Mouse (Mus musculus) stomach, postnatal 0 days (tissue): ENCODE data around the gene Il1r1. TPM values are rescaled to one million over a fixed set of nuclear protein-coding genes. Genes with fewer than 3 reads are reported as not detected.

ENCODE experiments used
- ATAC-seq: fragments of 200-750 bp; cut with Nextera tagmentation; 2 replicates; pipeline ENCODE4 v1.8.0; 2017; ENCODE audit not compliant: low FRiP score, low TSS enrichment
- DNase-seq: peaks from one replicate; pipeline ENCODE4 v3.0.0-alpha.2; 2016; ENCODE audit warnings: low spot score
- H3K27ac ChIP-seq: fragments of 300-500 bp; sonication (generic); replicated peaks from 2 replicates; pipeline ENCODE4 v1.5.1; 2014; ENCODE audit warnings: mild to moderate bottlenecking, control low read depth
- H3K27me3 ChIP-seq: fragments of 300-500 bp; sonication (generic); 2 replicates; pipeline ENCODE4 v1.6.1; 2014; ENCODE audit warnings: low read length; ENCODE audit not compliant: control insufficient read depth, insufficient read depth
- H3K36me3 ChIP-seq: fragments of 300-500 bp; sonication (generic); 2 replicates; pipeline ENCODE4 v1.6.1; 2014; ENCODE audit warnings: low read length, mixed read lengths; ENCODE audit not compliant: control insufficient read depth, insufficient read depth
- H3K4me1 ChIP-seq: fragments of 300-500 bp; sonication (generic); replicated peaks from 2 replicates; pipeline ENCODE4 v1.6.1; 2014; ENCODE audit warnings: antibody characterized with exemption; ENCODE audit not compliant: control insufficient read depth, insufficient read depth
- H3K4me2 ChIP-seq: fragments of 300-500 bp; sonication (generic); replicated peaks from 2 replicates; pipeline ENCODE4 v1.6.1; 2014; ENCODE audit warnings: low read depth, mild to moderate bottlenecking, control low read depth, moderate library complexity
- H3K4me3 ChIP-seq: fragments of 300-500 bp; sonication (generic); 2 replicates; pipeline ENCODE4 v1.5.1; 2014; ENCODE audit warnings: low read depth, low read length, control low read depth
- H3K9ac ChIP-seq: fragments of 300-500 bp; sonication (generic); 2 replicates; pipeline ENCODE4 v1.6.1; 2014; ENCODE audit warnings: mild to moderate bottlenecking, low read length, control low read depth, mixed read lengths
- H3K9me3 ChIP-seq: fragments of 300-500 bp; sonication (generic); 2 replicates; pipeline ENCODE4 v1.6.1; 2016; ENCODE audit warnings: low read length; ENCODE audit not compliant: control insufficient read depth
- CTCF ChIP-seq: IDR thresholded peaks from 2 replicates; pipeline ENCODE4 v1.5.1; 2016; ENCODE audit warnings: antibody characterized with exemption, low read depth, mild to moderate bottlenecking, moderate library complexity
- EP300 ChIP-seq: optimal IDR thresholded peaks from 2 replicates; pipeline ENCODE3; 2016; ENCODE audit warnings: antibody characterized with exemption
- WGBS: fragments of 180-500 bp; shearing (Covaris S2); extraction: QIAGEN DNeasy Blood & Tissue Kit; methylation state at CpG from one replicate; pipeline ENCODE4 v1.1.7; 2014; 5-methylcytosine and 5-hydroxymethylcytosine counted together
- polyA plus RNA-seq: library from polyadenylated mRNA; unstranded; fragments of >200 nt; fragmentation: Nextera tagmentation; extraction: Ambion mirVana; gene quantifications from 2 replicates; pipeline ENCODE4 v1.2.1, GENCODE M21; 2015

The Il1r1 gene
- polyA plus RNA-seq, 1 experiment from 2014 or later, result 7.3 TPM

- H3K4me3 ChIP-seq, result no peak overlapping the region
- ATAC-seq, result no peak
- 79% methylated on average over 3 of the region's 3 CpGs for WGBS
- no peak for DNase-seq
- no peaks in the 10 kb centered on the region; the same call in 1 of the 2 replicates for H3K36me3 ChIP-seq
- no peaks in the 10 kb centered on the region for H3K27me3 ChIP-seq
- H3K27ac ChIP-seq, result no peak overlapping the region
- H3K9me3 ChIP-seq, result no peaks in the 10 kb centered on the region
- no peak overlapping the region for H3K9ac ChIP-seq
- no peaks in the 10 kb centered on the region for H3K4me1 ChIP-seq
- TF ChIP-seq CTCF (no peak), EP300 (no peak)
- no peak overlapping the region for H3K4me2 ChIP-seq
These were observed 57.5 kb downstream of the Il1r1 start for GRCm38 (mm10) chr1:40282394-40282793.

DNA sequence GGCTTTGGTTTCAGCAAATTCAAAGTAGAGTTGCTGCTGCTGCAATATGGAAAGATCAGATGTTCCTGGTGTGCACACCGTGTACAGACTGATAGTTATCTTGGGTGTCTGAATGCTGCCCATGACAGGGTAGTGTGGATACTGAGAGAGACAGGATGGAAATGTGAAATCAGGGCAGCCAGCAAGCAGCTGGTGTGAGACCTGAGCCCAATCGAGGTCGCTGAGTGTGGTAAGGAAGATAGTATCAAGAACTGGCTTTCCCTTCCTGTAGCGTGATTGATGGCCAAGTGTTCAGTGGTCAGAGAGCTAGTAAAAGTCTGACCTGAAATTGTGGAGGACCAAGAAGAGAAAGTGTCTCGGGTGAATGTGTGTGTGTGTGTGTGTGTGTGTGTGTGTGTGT lies 59.1 kb downstream of the Il1r1 start:
- Histone ChIP-seq H3K4me3 (no peak overlapping the region), H3K9me3 (no peaks in the 10 kb centered on the region), H3K27ac (no peak overlapping the region), H3K4me1 (no peaks in the 10 kb centered on the region), H3K27me3 (no peaks in the 10 kb centered on the region), H3K4me2 (no peak overlapping the region), H3K36me3 (no peaks in the 10 kb centered on the region; the same call in 1 of the 2 replicates), H3K9ac (no peak overlapping the region)
- 62% methylated on average over 5 of the region's 5 CpGs for WGBS
- ATAC-seq, result no peak
- no peak for TF ChIP-seq CTCF
- TF ChIP-seq EP300, result no peak
- DNase-seq, result no peak

DNA sequence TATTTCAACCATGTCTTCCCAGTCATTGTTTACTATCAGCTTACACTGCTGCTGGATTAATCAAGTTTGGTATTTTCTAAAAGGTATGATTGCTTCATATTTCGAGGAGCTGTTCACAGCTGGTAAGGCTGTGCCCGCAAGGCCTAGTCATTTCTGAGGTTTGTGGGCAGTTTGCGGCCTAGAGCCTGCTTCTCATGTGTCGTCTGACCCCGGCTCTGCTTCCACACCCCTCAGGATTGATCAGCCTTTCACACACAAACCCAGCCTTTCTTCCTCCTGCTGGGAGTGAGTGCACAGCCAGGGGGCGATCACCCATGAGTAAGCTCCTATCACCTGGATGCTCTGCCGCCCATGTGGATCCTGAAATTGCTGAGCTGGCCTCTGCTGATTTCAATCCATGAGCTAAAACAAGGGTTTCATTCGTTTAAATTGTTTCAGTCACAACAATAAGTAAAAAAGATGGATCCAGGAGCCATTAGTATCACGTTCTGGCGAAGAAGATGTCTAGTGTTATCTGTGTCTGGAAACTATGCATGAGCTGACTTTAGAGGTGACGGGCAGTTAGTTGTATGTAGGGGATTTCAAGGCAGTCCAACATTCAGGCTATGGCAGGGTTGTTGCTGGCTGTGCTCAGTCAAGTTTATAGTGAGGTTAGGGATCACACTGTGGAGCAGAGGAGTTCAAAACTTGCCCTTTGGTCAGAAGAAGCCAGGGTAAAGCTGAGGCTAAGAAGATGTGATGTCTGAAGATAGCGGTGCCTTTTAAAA lies 65.8 kb downstream of the Il1r1 start:
- Histone ChIP-seq H3K27me3 (no peaks in the 10 kb centered on the region), H3K27ac (no peak overlapping the region), H3K9ac (no peak overlapping the region), H3K4me1 (no peaks in the 10 kb centered on the region), H3K36me3 (no peaks in the 10 kb centered on the region; the same call in 1 of the 2 replicates), H3K4me3 (no peak overlapping the region), H3K9me3 (no peaks in the 10 kb centered on the region), H3K4me2 (no peak overlapping the region)
- 84% methylated on average over 12 of the region's 12 CpGs for WGBS
- TF ChIP-seq EP300 (no peak), CTCF (peak; percentile 37)
- DNase-seq, result no peak
- ATAC-seq, result no peak

DNA sequence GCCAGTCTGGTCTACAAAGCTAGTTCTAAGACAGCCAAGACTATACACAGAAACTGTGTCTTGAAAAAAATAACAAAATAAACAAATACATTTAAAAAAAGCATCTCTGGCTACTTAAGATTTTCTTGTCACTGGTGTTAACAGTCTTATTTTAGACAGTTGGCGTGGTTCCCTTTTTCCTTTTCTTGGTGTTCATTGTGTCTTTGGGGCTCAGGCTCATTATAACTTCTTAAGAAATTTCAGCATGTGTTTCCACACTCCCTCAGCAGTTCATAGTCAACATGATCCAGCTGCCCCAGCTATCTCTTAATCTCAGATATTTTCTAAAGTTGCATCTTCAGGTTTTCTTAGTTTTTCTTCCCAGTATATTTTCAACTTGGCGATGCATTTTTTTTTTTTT lies 67.4 kb downstream of the Il1r1 start:
- Histone ChIP-seq H3K27ac (no peak overlapping the region), H3K4me3 (no peak overlapping the region), H3K9ac (no peak overlapping the region), H3K4me2 (no peak overlapping the region), H3K9me3 (no peaks in the 10 kb centered on the region), H3K36me3 (no peaks in the 10 kb centered on the region; the same call in 1 of the 2 replicates), H3K4me1 (no peaks in the 10 kb centered on the region), H3K27me3 (no peaks in the 10 kb centered on the region)
- DNase-seq, result no peak
- TF ChIP-seq EP300 (no peak), CTCF (no peak)
- ATAC-seq, result no peak
- WGBS, result 97% methylated on average over 2 of the region's 2 CpGs

DNA sequence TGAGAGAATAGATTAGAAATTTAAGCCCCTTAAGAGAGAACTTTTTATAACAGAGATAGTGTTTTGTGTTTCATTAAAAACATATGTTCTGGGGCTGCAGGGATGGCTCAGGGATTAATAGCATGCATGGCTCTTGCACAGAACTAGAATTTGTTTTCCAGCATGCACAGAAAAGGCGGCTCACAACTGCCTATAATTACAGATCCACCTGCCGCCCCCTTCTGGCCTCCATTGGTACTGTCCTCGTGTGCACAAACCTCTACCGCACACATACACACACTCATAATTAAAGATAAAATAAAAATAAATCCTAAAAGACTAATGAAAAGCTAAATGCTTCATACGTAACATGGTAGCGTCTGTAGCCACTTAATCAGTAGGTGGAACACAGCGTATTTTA lies 69.0 kb downstream of the Il1r1 start:
- no peak overlapping the region for H3K9ac ChIP-seq
- WGBS, result 95% methylated on average over 7 of the region's 7 CpGs
- H3K27ac ChIP-seq, result no peak overlapping the region
- H3K4me1 ChIP-seq, result no peaks in the 10 kb centered on the region
- TF ChIP-seq CTCF (peak; percentile 51), EP300 (no peak)
- H3K27me3 ChIP-seq, result no peaks in the 10 kb centered on the region
- peaks cover 5% of the 10 kb centered on the region; the same call in 1 of the 2 replicates for H3K36me3 ChIP-seq
- no peak for ATAC-seq
- no peaks in the 10 kb centered on the region for H3K9me3 ChIP-seq
- no peak overlapping the region for H3K4me3 ChIP-seq
- no peak overlapping the region for H3K4me2 ChIP-seq
- no peak for DNase-seq

DNA sequence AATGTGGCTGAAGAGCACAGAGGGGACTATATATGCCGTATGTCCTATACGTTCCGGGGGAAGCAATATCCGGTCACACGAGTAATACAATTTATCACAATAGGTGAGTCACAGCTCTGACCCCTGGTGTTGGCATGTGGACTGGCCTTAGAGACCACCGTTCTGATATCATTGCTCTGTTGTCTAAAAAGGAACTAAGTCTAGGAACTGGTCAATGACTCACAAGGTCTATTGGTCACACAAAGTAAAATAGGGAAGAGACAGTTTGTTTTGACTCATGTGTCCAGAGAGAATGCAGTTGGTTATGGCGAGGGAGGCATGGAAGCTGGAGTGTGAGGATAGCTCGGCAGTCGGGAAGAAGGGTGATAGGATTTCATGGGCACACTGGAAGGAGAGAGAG lies 69.9 kb downstream of the Il1r1 start:
- Histone ChIP-seq H3K4me3 (no peak overlapping the region), H3K4me1 (no peaks in the 10 kb centered on the region), H3K27me3 (no peaks in the 10 kb centered on the region), H3K9me3 (no peaks in the 10 kb centered on the region), H3K9ac (no peak overlapping the region), H3K4me2 (no peak overlapping the region), H3K36me3 (peaks cover 7% of the 10 kb centered on the region; the same call in 1 of the 2 replicates), H3K27ac (no peak overlapping the region)
- no peak for ATAC-seq
- no peak for DNase-seq
- TF ChIP-seq EP300, result no peak
- 81% methylated on average over 9 of the region's 9 CpGs for WGBS
